Mouse (Mus musculus) embryonic fibroblast, embryonic 13.5 days (primary cell): ENCODE measurements around the gene Upf1.

Experiments used
- CTCF ChIP-seq: IDR thresholded peaks from 2 replicates; pipeline ENCODE4 v1.5.1; 2011; ENCODE audit warnings: mild to moderate bottlenecking, control low read depth, low read length, moderate library complexity, borderline replicate concordance; ENCODE audit not compliant: insufficient read depth
- POLR2A ChIP-seq: IDR thresholded peaks from 2 replicates; pipeline ENCODE4 v1.6.1; 2011; ENCODE audit warnings: low read depth, mild to moderate bottlenecking, control low read depth, low read length, moderate library complexity

GRCm38 (mm10) chr8:70317872-70318271 is 35.2 kb downstream of the Upf1 start:
- no peak for TF ChIP-seq CTCF
- TF ChIP-seq POLR2A, result no peak
